Mouse (Mus musculus) left cerebral cortex, adult 11 months (tissue): ENCODE data around the gene Gm20854.
"Not testable (repeated sequence)": the region's sequence is repeated elsewhere in the genome, so short reads cannot be mapped to it uniquely, and the experiment has no call there.

Experiments used
- DNase-seq: peaks from one replicate; pipeline ENCODE4 v3.0.0; 2022; ENCODE audit warnings: low spot score

The Gm20854 gene

DNA sequence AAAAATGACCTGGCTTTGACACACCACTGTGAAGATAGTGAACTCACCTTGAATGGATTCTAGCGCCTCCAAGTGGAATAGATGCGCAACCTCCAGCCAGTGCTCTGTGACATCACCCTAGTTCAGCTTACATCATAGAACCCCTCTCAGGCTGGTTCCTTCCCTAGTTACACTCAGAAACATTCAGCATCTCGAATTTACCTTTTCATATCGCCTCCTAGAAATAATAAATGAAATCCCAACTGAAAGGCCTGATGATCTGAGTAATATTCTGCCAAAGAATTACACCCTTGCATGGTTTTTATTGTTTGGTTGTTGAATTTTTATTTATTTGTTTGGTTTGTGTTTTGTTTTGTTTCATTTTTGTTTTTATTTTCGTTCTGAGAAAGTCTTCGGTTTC, at the start of gene Gm20854:
TSS of gene Gm20854 (minus strand) at position 101 of the 400 bp plus-strand sequence.
- DNase-seq: not testable (repeated sequence)
